Mouse (Mus musculus): ENCODE measurements around the gene Nlrc5. TPM values are rescaled to one million over a fixed set of nuclear protein-coding genes. Genes with fewer than 3 reads are reported as not detected.
A peak's percentile ranks its signal among the peaks of the same experiment; 100 is the strongest.

Nlrc5 gene
- total and polyA plus RNA-seq, 3 experiments, result 0.03 TPM; not detected in 2

DNA sequence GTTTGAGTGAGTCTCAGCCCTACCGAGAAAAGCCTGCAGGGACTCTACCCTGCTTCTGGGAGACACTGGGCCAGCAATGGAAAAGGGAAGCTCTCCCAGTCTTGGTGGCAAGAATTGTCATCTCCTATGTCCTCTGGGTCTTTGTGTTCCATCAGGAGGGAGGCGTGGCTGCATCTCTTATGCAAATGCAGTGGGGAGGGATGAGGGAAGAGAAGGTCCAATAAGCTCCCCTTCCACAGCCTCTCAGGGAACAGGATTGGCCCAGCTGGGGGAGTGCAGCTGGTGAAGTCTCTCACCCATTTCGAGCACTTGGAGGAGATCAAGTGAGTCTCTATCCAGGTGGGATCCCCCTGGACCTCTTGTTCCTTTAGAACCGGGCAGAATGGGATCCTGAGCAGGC is 87.3 kb downstream of the Nlrc5 start:
- TF ChIP-seq MYB (IDR thresholded peaks at IDR 0.05; ENCODE audit: low read depth, low read length), result no peak
- no peak for TF ChIP-seq JUND (IDR thresholded peaks at IDR 0.05; ENCODE audit: low read depth, low read length)
- no peak for TF ChIP-seq MAFK (IDR thresholded peaks at IDR 0.05; ENCODE audit: borderline replicate concordance, low read depth, low read length)
- TF ChIP-seq CTCF (IDR thresholded peaks at IDR 0.05 in 2 of 3, conservative IDR thresholded peaks at IDR 0.05 in 1 of 3; ENCODE audit: control insufficient read depth in 1 of 3, insufficient read depth in 1 of 3, low read depth in 2 of 3, low read length in 3 of 3, poor library complexity in 1 of 3, severe bottlenecking in 1 of 3), result no peak
- Histone ChIP-seq H3K79me2 (ENCODE audit: control insufficient read depth, insufficient read depth, low read length, poor library complexity) (no peaks in the 10 kb centered on the region), H3K4me3 (ENCODE audit: control insufficient read depth in 1 of 2, insufficient read depth in 1 of 2, low read depth in 2 of 2, low read length in 2 of 2) (no peak overlapping the region), H3K27ac (ENCODE audit: control insufficient read depth, low read depth, low read length) (no peak overlapping the region), H3K27me3 (ENCODE audit: control insufficient read depth in 1 of 2, insufficient read depth in 2 of 2, low read length in 2 of 2) (peaks cover 7 to 11% of the 10 kb centered on the region in 2 experiments; a peak in 3 of 4 replicates), H3K36me3 (ENCODE audit: control insufficient read depth in 1 of 2, insufficient read depth in 2 of 2, low read length in 2 of 2) (no peaks in the 10 kb centered on the region), H3K9ac (ENCODE audit: control insufficient read depth, low read depth, low read length, poor library complexity, severe bottlenecking) (no peak overlapping the region), H3K9me3 (replicated peaks; ENCODE audit: insufficient read depth, low read length) (no peaks in the 10 kb centered on the region), H3K4me1 (ENCODE audit: control insufficient read depth in 1 of 2, insufficient read depth in 2 of 2, low read length in 2 of 2) (no peaks in the 10 kb centered on the region)
- peak; percentile 24 for DNase-seq (ENCODE audit: low read depth, low spot score)

DNA sequence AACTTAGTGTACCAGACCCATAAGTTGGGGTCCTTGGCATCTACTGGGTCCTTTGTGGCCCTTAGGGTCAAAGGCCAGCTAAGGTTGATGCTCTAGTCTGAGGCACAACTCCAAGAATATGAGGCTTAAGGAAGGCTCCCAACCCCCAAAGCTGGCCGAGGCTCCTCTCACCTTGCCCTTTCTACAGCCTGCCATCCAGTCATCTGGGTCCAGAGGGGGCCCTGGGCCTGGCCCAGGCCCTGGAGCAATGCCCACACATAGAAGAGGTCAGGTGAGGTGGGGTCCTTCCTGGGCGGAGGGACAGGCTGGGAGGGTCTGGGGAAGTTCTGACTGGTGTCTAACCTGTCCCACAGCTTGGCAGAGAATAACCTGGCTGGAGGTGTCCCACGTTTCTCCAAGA is 88.3 kb downstream of the Nlrc5 start:
- Histone ChIP-seq H3K27ac (ENCODE audit: control insufficient read depth, low read depth, low read length) (no peak overlapping the region), H3K4me3 (ENCODE audit: control insufficient read depth in 1 of 2, insufficient read depth in 1 of 2, low read depth in 2 of 2, low read length in 2 of 2) (no peak overlapping the region), H3K4me1 (ENCODE audit: control insufficient read depth in 1 of 2, insufficient read depth in 2 of 2, low read length in 2 of 2) (no peaks in the 10 kb centered on the region), H3K27me3 (ENCODE audit: control insufficient read depth in 1 of 2, insufficient read depth in 2 of 2, low read length in 2 of 2) (peaks cover 7 to 11% of the 10 kb centered on the region in 2 experiments; a peak in 3 of 4 replicates), H3K36me3 (ENCODE audit: control insufficient read depth in 1 of 2, insufficient read depth in 2 of 2, low read length in 2 of 2) (no peaks in the 10 kb centered on the region), H3K9me3 (replicated peaks; ENCODE audit: insufficient read depth, low read length) (no peaks in the 10 kb centered on the region), H3K9ac (ENCODE audit: control insufficient read depth, low read depth, low read length, poor library complexity, severe bottlenecking) (no peak overlapping the region), H3K79me2 (ENCODE audit: control insufficient read depth, insufficient read depth, low read length, poor library complexity) (no peaks in the 10 kb centered on the region)
- no peak for TF ChIP-seq MAZ (IDR thresholded peaks at IDR 0.05; ENCODE audit: low read depth, low read length)
- no peak for TF ChIP-seq SIN3A (IDR thresholded peaks at IDR 0.05; ENCODE audit: low read length)
- TF ChIP-seq ZNF384 (IDR thresholded peaks at IDR 0.05; ENCODE audit: low read depth, low read length), result no peak
- no peak for TF ChIP-seq BHLHE40 (IDR thresholded peaks at IDR 0.05; ENCODE audit: borderline replicate concordance, low read depth, low read length)
- no peak for TF ChIP-seq KAT2A (conservative IDR thresholded peaks at IDR 0.05; ENCODE audit: low read depth, low read length)
- TF ChIP-seq GATA1 (IDR thresholded peaks at IDR 0.05; ENCODE audit: low read depth, low read length), result no peak
- TF ChIP-seq POLR2AphosphoS5 (IDR thresholded peaks at IDR 0.05; ENCODE audit: borderline replicate concordance, low read depth, low read length), result no peak
- no peak for TF ChIP-seq ETS1 (IDR thresholded peaks at IDR 0.05; ENCODE audit: low read depth, low read length)
- no peak for TF ChIP-seq ZKSCAN1 (IDR thresholded peaks at IDR 0.05; ENCODE audit: low read depth, low read length)
- no peak for TF ChIP-seq JUND (IDR thresholded peaks at IDR 0.05; ENCODE audit: low read depth, low read length)
- TF ChIP-seq SMC3 (IDR thresholded peaks at IDR 0.05; ENCODE audit: low read depth, low read length), result no peak
- no peak for TF ChIP-seq TBP (IDR thresholded peaks at IDR 0.05; ENCODE audit: low read depth, low read length)
- TF ChIP-seq NRF1 (IDR thresholded peaks at IDR 0.05; ENCODE audit: insufficient read depth, low read depth, low read length, poor library complexity, severe bottlenecking), result no peak
- TF ChIP-seq E2F4 (IDR thresholded peaks at IDR 0.05; ENCODE audit: borderline replicate concordance, low read depth, low read length), result no peak
- TF ChIP-seq HCFC1 (IDR thresholded peaks at IDR 0.05; ENCODE audit: low read depth, low read length), result no peak
- no peak for DNase-seq (ENCODE audit: low read depth, low spot score)
